Mouse (Mus musculus) spleen, adult 12 weeks (tissue): ENCODE results near the gene Slc30a9.

ENCODE experiments used
- DNase-seq: peaks from one replicate; pipeline ENCODE4 v3.0.0; 2022; ENCODE audit warnings: low spot score

Slc30a9 gene

DNA sequence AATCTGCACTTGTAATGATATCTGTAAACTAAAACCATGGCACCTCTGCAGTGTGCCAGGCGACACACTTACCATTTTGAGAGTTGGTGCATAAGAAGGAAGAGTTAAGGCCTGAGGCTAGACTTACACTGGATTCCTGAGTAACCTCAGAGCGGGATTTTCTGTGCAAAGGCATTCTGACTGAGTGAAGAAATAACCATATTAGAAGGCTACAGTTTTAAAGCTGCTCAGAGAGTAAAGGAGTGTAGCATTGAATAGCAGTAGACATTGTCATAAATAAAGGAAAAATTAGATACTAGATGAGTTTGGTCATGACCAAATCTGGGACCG, 5.7 kb downstream of the Slc30a9 start:
- no peak for DNase-seq

DNA sequence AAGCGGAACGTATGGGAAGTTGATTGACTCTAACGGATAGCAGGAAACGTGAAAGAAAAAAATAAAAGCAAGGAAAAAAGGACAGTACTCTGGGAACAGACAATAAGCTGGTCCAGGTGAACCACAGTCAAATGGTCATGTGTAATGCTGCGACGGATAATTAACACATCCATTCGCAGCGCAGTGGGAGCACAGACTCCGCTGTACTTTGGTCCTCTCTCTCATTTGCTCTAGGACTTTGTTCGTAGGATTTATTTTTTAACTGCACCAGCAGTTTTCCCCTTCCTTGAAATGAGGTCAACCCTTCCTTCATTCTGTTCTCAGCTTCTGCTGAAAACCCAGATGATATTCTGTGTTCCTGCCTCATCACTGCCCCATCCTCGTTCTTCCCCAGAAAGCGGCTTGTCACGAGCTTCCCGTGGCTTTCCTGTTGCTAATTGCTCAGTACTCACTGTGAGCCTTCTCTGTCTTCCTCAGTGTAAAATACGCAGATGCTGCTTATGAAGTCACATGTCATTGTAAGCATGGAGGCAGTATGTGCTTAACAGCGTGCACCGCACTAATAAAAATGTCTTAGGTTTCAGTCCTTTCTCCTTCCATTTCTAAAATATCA, 15.0 kb downstream of the Slc30a9 start:
- DNase-seq: no peak

DNA sequence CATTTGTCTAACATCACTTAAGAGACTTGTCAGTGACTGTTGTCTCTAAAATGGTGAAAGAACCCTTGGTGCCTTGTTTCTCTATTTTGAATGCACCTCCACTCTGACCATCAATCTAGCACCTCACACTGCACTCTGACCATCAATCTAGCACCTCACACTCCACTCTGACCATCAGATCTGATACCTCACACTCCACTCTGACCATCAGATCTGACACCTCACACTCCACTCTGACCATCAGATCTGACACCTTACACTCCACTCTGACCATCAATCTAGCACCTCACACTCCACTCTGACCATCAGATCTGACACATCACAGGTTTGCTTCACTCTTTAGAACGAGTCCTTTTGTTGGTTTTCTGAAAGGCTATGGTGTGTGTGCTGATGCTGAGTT, 17.3 kb downstream of the Slc30a9 start:
- no peak for DNase-seq

DNA sequence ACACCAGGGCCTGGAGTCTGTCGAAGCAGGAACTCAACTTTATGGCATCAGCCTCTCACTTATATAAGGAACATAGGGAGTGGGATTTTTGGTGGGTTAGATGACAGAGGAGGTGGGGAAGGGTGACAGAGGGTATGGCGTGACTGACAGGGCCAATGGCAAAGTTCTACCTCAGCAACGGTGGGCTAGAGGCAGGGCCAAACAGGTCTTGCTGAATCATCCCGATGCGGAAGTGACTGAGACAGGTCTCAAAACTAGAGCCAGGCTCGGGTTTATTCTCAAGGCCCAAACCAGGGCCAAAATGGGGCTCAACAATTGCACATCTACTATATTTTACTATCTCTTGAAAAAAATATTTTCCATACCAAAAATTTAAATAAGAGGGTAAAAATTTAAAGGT, 34.1 kb downstream of the Slc30a9 start:
- DNase-seq: no peak

DNA sequence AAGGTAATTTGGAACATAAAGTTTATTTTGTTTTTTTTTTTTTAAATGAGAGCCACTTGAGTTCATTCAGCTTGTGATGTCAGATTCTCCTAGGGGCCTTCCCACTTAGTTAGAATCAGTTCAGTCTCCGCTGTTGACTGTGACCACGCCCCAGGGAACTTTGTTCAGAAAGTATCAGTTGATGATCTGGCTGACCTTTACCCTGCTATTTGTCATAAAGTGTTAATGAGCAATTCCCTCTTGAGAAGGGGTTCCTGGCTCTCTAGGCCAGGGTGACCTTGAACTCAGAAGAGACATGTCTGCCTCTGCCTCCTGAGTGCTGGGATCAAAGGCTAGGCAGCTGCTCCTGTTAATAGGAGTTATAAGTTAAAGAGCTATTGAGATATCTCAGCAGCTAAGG, 40.3 kb downstream of the Slc30a9 start:
- DNase-seq: no peak

DNA sequence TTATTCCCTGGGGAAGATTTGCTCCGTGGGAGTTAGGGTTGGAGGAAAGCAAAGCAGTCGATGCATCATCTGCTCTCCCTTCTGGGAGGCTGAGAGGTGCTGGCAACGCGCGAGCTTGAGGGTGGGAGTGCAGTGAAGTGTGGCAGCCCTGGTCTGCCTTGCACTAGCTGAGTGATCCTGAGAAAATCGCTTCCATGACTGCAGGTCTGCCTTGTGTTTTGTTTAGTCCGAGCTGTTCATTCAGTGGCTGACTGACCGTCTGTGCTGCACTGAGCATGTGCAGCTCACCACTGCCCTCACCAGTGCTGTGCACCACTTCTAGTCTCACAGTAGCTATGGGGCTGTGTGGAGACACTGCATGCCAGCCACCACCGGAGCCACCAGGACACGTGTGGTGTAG, 42.2 kb downstream of the Slc30a9 start:
- no peak for DNase-seq

DNA sequence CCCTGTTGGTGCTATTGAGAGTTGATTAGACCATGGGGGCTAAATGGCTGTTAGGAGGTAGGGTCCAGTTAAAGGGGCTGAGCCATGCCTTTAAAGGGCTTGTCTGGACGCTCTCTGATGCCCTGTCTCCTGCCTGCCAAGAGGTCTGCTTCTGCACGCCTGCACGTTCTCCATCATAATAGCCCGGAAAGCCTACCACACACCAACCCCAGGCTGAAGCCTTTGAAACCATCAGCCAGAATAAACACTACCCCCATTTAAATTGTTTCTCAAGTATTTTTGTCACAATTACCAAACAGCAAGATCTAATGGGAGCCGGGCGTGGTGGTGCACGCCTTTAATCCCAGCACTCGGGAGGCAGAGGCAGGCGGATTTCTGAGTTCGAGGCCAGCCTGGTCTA, 55.6 kb downstream of the Slc30a9 start:
- DNase-seq: no peak

DNA sequence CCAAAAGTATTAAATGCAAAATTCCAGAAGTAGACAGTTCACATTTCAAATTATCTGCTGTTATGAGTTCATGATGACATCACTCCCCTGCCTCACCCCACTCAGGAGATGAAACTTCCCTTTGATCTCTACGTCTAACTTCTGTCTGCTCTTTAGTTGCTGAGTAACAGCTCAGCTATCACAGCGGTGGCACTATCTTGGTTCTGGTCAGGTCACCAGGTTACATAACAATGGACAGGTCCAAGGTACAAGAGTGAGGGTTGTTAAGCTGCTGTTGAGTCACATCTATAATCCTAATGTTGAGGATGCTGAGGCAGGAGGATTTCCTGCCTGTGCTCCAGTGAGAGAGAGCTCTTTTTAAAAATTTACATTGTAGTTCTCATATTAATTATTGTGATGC, 56.2 kb downstream of the Slc30a9 start:
- no peak for DNase-seq

DNA sequence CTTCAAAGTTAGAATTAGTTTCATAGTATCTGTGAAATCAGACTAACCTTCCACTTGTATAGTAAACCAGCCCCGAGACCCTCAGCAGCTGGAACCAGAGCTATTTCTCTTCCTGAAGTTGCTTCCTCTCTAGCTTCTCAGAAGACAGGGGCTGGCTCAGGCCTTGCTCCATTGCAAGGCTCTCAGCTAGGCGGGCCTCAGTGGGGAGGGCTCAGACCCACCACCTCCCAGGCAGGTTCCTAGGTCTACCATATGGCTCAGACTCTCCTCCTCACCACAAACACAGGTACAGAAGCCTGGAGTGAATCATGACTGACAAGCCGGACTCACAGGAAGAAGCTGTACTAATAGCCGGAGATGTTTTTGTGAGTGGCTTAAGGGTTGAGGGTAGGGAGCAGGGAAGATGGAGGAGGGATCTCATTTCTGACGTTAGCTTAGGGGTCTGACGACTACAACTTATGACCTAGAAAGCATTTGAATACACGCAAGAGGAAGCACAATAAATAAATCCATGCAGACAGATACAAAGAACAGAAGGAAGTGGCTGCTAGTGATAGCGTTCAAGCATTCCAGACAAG, 70.4 kb downstream of the Slc30a9 start:
- DNase-seq: no peak

DNA sequence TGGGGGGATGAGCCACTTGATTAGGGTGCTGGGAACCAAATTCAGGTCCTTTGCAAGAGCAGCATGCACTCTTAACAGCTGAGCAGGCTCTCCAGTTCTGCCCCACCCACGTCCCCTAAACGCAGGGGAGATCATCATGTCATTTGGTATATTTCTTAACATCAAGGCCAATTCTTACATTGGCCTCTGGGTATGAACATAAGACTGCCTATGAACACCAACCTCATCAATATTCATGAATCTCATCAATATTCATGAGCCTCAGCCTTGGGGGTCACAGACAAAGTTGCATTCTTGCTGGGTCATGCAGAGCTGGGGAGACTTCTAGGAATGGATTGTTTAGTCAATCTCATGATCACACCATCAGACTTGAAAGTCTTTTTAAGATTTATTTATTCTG, 74.9 kb downstream of the Slc30a9 start:
- no peak for DNase-seq

DNA sequence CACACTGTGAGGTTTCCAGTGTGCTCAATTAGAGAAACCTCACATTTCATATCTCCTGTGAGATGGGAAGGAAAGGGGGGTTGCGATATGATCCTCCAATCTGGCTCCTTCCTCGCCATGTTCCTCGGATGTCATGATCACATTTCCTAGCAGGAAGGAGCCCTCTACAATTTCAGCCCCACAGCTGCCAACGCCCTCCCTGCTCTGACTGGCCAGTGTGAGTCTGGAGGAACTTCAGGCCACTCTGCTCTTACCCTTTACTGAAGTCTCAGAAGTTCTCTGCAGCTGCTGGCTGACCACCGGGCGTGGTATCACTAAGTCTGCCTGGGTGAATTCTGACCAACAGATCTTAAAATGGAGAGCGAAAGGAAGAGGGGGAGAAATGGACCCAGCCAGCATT, 75.8 kb downstream of the Slc30a9 start:
- DNase-seq: no peak

DNA sequence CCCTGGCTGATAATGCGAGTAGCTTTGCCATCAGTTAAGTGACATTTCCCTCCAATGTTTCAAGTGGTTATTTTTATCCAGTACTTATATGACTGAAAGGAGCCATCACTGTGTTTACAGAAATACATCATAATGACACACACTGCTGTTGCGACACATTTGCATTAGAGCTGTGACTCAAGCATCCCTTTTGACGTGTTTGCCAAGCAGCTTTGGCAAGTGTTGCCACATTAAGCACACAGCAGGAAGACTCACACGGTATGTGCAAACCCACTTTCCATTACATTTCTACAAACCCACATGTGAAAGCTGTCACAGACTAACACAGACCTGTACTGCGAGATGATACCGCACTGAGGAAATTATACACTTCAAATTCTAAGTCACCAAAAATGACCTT, 87.2 kb downstream of the Slc30a9 start:
- no peak for DNase-seq

DNA sequence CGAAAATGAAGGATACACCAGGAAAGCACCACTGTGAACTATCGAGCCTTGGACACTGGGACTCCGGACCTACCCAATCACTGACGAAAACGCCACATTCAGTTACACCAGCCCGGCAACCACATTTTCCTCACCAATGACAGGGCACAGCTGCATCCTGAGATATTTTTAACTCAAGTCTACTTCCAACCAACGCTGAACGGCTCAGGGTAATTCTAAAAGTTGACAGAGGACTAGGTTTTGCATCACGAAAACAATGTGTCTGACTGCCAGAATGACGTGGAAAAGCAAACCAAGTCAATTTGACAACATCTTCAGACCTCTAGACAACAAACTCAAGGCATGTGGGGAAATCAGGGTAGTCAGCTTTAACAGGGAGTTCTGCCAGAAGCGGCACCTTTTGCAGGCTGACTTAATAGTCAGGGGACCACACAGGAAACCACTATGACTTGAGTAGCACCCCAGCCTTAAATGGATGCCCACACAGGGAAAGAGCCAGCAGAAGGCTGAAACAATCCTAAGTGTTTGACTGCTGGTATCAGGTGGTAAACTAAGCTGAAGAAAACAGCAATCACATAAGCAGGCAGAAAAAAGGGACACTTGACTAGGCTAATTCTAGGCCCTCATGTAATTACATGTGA, 88.6 kb downstream of the Slc30a9 start:
- no peak for DNase-seq

DNA sequence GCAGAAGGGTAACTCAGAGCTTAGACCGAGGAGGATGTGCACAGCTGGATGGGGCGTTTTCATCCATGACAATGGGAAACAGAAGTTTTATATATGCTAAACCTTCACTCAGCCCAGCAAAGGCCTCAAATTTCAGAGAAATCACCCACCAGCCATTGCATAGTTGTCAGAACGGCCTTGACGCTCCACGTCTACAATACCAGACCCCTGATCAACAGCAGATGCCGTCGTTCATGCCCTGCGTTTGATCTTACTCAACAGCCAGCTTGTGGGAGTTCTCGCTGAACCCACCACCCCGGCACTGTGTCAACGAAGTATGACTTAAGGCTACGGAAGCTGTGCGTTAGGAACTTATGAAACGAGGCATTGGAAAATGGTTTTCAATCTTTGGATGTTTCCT, 90.4 kb downstream of the Slc30a9 start:
- no peak for DNase-seq

DNA sequence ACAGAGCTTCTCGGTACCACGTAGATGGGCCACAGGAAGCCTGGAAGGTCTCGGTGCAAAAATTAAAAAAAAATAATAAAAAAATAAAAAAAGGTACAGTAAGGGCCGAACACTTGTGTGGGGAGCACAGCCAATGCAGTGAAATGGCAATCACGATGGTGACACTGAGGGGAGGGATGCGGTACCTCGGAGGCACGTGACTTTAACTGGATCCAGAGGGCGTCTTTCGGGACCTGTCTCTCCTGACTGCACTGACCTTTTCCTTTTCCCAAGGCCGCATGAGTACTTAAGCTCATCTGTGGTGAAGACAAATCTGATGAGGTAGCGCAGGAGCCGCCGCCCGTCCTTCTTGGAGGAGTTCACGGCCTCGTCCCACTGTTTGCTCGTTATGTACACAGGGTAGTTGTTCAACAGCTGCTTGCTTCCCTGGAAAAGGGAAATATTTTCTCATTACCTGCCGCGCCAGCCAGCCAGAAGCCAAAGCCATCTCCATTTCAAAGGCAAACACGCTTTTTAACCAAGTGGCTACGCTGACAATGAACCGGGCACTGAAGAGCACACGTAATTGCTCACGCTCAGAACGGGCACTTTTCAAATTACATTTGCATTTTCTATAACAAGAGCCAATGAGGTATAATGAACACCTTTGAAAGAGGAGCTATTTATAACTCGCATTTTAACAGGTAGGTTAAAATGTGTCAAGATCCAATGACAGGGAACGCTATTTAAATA, 93.3 kb downstream of the Slc30a9 start:
- DNase-seq: no peak

DNA sequence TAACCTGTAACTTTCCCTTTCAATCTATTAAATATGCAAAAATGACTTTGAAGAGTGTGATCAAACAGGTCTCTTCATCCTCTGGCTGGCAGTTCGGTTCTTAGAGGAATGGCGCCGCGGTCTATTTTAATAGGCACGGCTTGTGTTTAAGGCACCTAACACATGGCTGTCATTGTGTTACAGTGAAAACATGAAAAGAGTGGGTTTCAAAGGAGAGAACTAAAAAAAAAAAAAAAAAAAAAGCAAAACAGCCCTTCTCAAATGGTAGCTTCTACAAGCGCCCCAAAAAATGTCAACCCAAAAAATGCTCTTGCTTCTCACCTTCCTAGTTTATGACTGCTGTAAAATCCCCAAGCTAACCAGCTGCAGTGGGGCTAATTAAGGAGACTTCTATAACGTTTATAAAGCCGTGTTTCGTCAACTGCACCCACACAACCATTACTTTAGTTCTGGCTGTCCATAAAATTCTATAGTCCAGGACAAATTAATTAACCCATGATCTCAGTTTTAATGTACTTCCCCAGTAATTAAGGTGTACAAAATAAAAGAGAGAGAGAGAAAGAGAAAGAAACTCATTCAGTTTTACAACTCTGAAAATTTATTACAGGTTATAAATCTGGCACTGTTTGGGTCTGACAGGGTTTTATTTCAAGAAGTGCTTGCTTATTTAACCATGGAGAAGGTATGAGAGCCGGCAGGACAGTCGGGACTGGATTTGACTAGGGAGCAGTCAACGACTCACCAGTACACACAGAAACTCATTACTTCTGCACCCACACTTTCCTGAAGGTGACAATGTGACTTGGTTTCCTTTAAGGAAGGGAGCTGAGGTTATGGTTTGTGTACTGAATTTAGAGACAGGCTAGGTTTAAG, 94.1 kb downstream of the Slc30a9 start:
- DNase-seq: no peak

DNA sequence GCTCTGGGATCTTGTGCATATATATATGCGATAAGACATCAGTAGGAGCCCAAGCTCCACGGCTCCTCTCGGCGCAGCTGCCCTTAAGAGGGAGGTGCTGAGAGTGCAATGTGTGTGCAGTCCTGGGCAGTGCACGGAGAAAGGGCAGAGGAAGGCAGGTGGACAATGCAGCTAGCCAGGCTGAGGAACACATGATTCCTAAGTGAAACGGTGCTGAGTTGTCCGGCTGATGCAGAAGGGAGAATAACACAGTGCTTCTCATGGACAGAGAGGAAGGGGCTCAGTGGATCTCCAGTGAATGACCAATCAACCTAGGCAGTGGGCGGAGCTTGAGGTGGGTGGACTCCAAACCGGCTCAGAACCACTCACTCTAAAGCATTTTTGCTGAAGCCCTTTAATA, 94.9 kb downstream of the Slc30a9 start:
- no peak for DNase-seq

DNA sequence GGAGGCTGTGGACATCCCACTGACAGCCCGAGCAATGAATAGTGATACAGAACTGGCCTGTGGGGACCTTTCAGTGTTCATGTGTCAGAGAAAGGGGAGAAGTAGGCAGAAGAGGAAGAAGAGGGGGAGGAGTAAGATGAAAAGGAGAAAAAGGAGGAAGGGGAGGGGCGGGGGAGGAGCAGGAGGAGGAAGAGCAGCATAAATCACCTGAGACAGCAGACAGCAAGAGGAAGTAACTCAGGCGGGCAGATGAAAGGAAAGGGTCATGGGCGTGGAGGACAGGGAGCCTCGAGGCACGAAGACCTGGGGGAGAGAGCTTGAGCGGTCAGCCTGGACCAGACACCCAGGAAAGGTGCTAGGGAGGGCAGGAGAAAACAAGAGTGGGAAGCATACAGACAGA, 97.6 kb downstream of the Slc30a9 start:
- no peak for DNase-seq

DNA sequence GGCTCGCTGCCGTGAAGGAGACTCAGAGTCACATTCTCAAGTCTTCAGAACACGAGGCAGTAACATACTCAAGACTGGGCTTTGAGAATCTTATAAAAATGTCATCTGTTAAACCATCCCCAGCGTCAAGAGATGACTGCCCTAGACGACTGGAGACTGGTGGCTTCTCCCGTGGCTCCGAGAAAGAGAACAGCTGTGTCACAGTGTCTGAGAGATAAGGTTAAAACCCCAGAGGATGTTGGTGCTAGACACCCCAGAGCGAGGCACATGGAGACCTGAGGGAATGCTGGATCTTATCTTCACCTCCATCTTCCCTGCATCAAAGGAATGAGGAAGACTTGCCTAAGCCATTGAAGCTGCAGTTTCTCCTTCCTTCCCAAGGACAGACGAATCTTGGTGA, 98.2 kb downstream of the Slc30a9 start:
- no peak for DNase-seq
